Mouse (Mus musculus) adrenal gland, adult 8-10 months (tissue): ENCODE data around the gene Rbm33. TPM values are rescaled to one million over a fixed set of nuclear protein-coding genes. Genes with fewer than 3 reads are reported as not detected.

ENCODE experiments used
- DNase-seq: peaks from one replicate; pipeline ENCODE4 v3.0.0; 2022
- total RNA-seq, 4 experiments: library from RNA; stranded (reverse); gene quantifications; 2 replicates each; pipeline ENCODE4 v1.2.4; 2022

The Rbm33 gene
- 10 to 100 TPM; 42.9 to 72.1 (median 55.9) TPM for total RNA-seq

DNA sequence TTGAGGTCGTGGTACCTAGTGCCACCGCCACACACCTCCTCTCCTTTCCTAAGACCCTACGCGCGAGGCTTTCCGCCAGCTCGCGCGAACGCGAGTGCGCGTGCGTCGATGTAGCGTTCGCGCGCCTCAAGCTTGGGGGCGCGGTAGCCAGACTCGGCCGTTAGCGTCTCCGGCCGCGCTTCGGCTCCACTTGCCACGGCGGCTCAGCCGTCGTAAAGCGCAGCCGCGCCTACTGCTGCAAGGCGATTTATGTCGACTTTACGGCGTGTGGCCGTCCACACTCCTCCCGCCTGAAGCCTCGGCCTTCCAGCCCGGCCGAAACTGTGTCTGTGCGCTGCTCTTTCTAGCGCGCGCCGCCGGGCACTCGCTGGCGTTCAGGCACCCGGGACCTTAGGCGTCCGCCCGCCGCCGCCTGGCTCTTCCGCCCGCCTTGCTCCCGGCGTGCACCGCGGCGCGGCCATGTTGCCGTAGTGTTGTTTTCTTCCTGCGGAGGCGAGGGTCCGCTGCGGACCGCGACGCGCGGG is at the start of gene Rbm33:
TSS of gene Rbm33 (plus strand) at position 400 of the 524 bp plus-strand sequence.
- DNase-seq = peak; percentile 78

DNA sequence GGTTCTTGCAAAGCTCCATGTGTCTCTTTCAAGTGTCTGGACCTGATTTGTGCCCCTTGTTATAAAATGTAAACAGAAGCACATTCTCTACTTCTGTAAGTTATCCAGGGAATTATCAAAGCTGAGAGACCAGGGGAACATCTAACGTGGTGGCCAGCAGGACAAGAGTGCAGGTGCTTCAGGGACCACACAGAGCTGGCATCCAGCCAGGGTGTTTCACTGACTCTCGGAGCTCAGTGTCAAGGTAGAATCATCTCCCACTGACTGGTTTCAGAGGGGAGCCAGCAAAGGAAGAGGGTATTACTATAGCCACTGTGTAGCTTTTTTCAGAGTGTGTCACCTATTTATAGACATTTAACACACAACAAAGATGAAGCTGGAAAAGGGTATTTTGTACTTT is 49.3 kb upstream of the Rbm33 start:
- no peak for DNase-seq

- no peak for DNase-seq
Observed at GRCm38 (mm10) chr5:28269469-28269991, 47.4 kb upstream of the Rbm33 start.

- DNase-seq = no peak
Observed at GRCm38 (mm10) chr5:28272836-28273235, 44.1 kb upstream of the Rbm33 start.

GRCm38 (mm10) chr5:28277279-28277678 is 39.6 kb upstream of the Rbm33 start:
- DNase-seq = no peak

GRCm38 (mm10) chr5:28289111-28289510 is 27.8 kb upstream of the Rbm33 start:
- no peak for DNase-seq

- no peak for DNase-seq
Observed at GRCm38 (mm10) chr5:28290630-28291029, 26.3 kb upstream of the Rbm33 start.

- DNase-seq = no peak
Observed at GRCm38 (mm10) chr5:28291118-28291850, 25.6 kb upstream of the Rbm33 start.

- no peak for DNase-seq
Observed at GRCm38 (mm10) chr5:28292281-28292680, 24.6 kb upstream of the Rbm33 start.

DNA sequence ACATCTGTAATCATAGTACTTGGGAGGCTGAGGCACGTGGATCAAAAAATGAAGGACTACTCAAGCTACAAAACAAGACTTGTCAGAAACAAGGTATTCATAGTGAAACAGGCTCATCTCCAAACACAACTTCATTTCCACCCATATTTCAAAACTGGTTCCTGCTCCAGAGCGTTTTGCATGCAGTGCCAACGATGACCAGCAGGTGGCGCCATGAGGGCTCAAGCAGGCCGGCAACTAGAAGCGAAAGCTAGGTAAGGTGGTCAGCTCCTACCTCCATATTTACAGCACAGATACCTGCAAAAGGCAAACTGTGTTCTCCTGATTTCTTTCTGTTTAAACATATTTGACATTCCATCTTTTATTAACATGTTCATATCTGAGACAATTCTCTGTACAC is 22.9 kb upstream of the Rbm33 start:
- peak; percentile 57 for DNase-seq

DNA sequence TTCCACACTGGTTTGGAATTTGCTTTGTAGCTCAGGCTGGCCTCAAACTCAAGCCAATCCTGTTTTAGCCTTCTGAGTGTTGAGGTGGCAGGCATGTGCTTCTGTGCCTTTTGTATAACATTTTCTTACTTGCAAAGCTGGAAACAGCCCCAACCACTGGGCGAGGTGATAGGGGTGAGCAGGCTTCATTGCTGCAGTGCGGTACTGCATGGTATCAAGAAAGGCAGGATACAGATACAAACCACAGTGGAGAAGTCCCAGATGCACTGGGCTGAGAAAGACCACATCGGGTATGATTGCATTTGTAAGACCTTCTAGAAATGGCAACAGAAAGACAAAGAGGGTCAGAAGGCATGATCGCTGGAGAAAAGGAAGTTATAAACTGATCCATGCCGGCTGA is 18.8 kb upstream of the Rbm33 start:
- DNase-seq = no peak

DNA sequence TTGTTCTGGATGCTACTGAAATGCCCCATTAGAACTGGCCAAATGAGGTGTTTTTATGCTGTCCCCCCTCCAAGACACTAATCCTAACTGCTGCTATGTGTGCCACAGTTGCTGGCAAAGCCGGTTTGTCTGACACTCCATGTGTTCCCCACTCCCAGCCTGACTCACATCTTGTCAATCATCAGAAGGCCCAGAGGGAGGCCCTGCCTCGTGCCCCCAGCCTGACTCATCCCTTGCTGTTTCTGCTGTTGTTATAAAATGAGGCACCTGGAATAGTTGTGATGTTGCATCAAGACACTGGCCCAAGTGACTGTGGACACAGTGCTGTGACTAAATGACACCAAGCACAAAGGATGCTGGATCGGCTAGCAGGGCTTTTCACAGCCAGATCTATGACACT is 18.2 kb upstream of the Rbm33 start:
- DNase-seq = no peak

DNA sequence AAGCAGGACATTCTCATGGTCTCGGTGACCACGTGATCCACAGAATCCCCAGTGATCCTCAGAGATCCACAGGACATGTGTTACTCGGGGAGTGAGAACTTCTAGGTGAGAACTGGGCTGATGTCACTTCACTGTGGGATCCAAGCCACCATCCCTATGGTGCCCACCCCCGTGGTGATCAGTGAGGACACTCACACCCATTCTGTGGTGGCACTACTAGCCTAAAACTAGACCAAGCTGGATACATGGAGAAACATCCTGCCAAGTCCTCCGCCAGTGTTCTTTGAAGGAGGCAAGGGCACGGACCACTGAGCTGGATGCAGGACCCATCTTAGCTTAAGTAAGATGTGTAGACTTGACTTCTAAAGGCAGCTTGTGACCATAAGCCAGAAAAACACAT is 17.6 kb upstream of the Rbm33 start:
- no peak for DNase-seq

DNA sequence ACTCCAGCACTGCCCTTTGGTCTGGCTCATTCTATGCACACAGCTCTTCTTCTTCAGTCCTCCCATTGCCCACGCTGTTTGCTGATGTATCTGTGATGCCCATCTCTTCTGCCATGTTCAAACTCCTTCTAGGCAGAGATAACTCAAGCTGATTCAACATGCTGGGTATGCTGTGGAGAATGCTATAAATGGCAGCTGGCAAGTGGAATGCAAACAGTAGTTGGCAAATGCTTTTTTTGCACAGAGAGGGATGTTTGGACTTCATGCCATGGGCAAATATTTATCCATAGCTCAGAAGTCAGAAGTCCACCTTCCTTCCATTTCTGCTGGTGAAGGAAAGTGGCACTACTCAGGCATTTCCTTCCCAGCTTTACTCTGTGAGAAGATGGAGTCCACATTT is 14.2 kb upstream of the Rbm33 start:
- no peak for DNase-seq

DNA sequence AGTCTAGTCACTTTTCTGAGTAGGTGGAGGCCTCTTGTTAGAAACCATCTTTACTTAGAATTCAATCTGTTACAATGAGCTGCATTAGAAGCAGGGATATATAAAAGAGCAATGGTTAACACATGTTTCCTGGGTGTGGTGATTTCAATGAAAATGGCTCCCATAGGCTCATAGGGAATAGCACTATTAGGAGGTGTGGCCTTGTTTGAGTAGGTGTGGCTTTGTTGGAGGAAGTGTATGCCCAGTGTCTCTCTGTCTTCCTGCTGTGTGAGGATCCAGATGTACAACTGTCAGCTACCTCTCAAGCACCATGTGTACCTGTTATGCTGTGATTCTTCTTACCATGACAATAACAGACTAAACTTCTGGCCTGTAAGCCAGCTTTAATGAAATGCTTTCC is 12.4 kb upstream of the Rbm33 start:
- no peak for DNase-seq

- no peak for DNase-seq
Observed at GRCm38 (mm10) chr5:28315526-28315925, 1.4 kb upstream of the Rbm33 start.

- no peak for DNase-seq
Observed at GRCm38 (mm10) chr5:28316151-28316721, 685 bp upstream of the Rbm33 start.

GRCm38 (mm10) chr5:28317253-28317916 is 464 bp downstream of the Rbm33 start:
- DNase-seq = no peak

GRCm38 (mm10) chr5:28317917-28318267 is 971 bp downstream of the Rbm33 start:
- DNase-seq = no peak

GRCm38 (mm10) chr5:28318671-28319070 is 1.8 kb downstream of the Rbm33 start:
- DNase-seq = no peak

DNA sequence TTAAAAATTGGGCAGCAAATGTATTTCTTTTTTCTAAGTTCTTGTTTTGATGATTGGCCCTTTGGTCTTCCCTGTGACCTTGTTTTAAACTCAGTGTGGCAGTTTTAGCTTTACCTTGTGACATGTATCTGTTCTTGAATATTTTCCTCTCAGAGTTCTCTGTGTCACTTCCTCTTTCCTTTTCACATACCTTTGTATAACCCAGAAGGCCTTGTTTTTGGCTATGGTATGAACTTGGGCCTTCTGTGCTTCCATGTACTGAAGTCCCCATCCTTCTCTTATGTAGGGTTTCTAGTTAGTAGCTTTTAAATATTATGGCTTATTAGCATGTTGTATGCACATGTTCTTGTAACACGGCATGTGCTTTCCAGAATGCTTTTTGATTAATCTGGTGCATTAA is 4.8 kb downstream of the Rbm33 start:
- no peak for DNase-seq

- no peak for DNase-seq
Observed at GRCm38 (mm10) chr5:28322189-28322588, 5.3 kb downstream of the Rbm33 start.

- DNase-seq = no peak
Observed at GRCm38 (mm10) chr5:28323822-28324221, 6.9 kb downstream of the Rbm33 start.

DNA sequence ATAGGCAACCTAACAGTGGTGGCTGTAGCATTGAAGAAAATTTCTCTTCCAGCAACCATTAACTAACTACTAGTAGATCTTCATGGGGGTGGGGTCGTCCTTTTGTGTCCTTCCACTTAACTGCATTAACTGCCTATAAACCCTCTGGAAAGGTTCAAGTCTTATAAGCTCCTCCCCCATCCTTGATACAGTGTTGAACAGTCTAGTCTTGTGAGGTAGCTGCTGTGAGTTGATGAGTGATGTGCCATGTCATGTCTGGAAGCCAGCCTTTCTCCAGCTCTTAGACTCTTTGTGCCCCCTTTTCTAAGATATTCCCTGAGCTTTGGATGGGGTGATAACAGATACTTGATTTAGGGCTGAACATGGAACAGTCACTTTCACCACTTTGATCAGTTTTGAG is 7.5 kb downstream of the Rbm33 start:
- no peak for DNase-seq
